Mouse (Mus musculus) forebrain, embryonic 11.5 days (tissue): Measurements from ENCODE around the gene Tanc1. TPM values are rescaled to one million over a fixed set of nuclear protein-coding genes. Genes with fewer than 3 reads are reported as not detected.

Source experiments
- ATAC-seq: fragments of 200-750 bp; cut with Nextera tagmentation; replicated peaks from 2 replicates; pipeline ENCODE4 v1.8.0; 2017; ENCODE audit warnings: moderate TSS enrichment; ENCODE audit not compliant: low FRiP score
- DNase-seq: peaks from one replicate; pipeline ENCODE4 v3.0.0-alpha.2; 2017; ENCODE audit warnings: low spot score
- H3K27ac ChIP-seq: fragments of 300-500 bp; sonication (generic); 2 replicates; pipeline ENCODE4 v1.5.1; 2014; ENCODE audit warnings: low read depth, low read length
- H3K27me3 ChIP-seq: fragments of 300-500 bp; sonication (generic); 2 replicates; pipeline ENCODE4 v1.6.1; 2014; ENCODE audit warnings: mild to moderate bottlenecking, low read length, mixed read lengths; ENCODE audit not compliant: control insufficient read depth, insufficient read depth
- H3K36me3 ChIP-seq: fragments of 300-500 bp; sonication (generic); 2 replicates; pipeline ENCODE4 v1.6.1; 2014; ENCODE audit warnings: mild to moderate bottlenecking, low read length, moderate library complexity, mixed read lengths; ENCODE audit not compliant: control insufficient read depth, insufficient read depth
- H3K4me1 ChIP-seq: fragments of 300-500 bp; sonication (generic); replicated peaks from 2 replicates; pipeline ENCODE4 v1.6.1; 2014; ENCODE audit warnings: low read length, mixed read lengths; ENCODE audit not compliant: control insufficient read depth, insufficient read depth
- H3K4me2 ChIP-seq: fragments of 300-500 bp; sonication (generic); 2 replicates; pipeline ENCODE4 v1.6.1; 2014; ENCODE audit warnings: low read depth, mild to moderate bottlenecking, low read length, moderate library complexity, mixed read lengths; ENCODE audit not compliant: severe bottlenecking
- H3K4me3 ChIP-seq: fragments of 300-500 bp; sonication (generic); 2 replicates; pipeline ENCODE4 v1.5.1; 2014; ENCODE audit warnings: low read depth, low read length
- H3K9ac ChIP-seq: fragments of 300-500 bp; sonication (generic); 2 replicates; pipeline ENCODE4 v1.6.1; 2014; ENCODE audit warnings: low read length
- H3K9me3 ChIP-seq: fragments of 300-500 bp; sonication (generic); 2 replicates; pipeline ENCODE4 v1.6.1; 2016; ENCODE audit warnings: low read length, mixed read lengths; ENCODE audit not compliant: control insufficient read depth
- WGBS: fragments of 180-500 bp; shearing (Covaris S2); extraction: QIAGEN DNeasy Blood & Tissue Kit; methylation state at CpG from one replicate; pipeline ENCODE4 v1.1.7; 2014; 5-methylcytosine and 5-hydroxymethylcytosine counted together
- polyA plus RNA-seq: library from polyadenylated mRNA; unstranded; fragments of >200 nt; fragmentation: Nextera tagmentation; extraction: Ambion mirVana; gene quantifications from 2 replicates; pipeline ENCODE4 v1.2.1, GENCODE M21; 2014

Gene Tanc1
- polyA plus RNA-seq, 1 experiment from 2014 or later, result 22.7 TPM

GRCm38 (mm10) chr2:59664803-59665567, 53.1 kb downstream of the Tanc1 start:
- Histone ChIP-seq H3K27ac (no peak overlapping the region), H3K9ac (no peak overlapping the region), H3K4me2 (no peak overlapping the region), H3K27me3 (no peaks in the 10 kb centered on the region), H3K4me1 (peaks cover 6% of the 10 kb centered on the region; the same call in 1 of the 2 replicates), H3K4me3 (no peak overlapping the region), H3K36me3 (no peaks in the 10 kb centered on the region), H3K9me3 (no peaks in the 10 kb centered on the region)
- ATAC-seq (no peak), DNase-seq (no peak)
- 87% methylated on average over 16 of the region's 16 CpGs for WGBS

- 0 out of 2 replicates have a peak, but pooled peaks cover under 1% of the 10 kb centered on the region for H3K4me1 ChIP-seq
- no peaks in the 10 kb centered on the region for H3K36me3 ChIP-seq
- no peaks in the 10 kb centered on the region for H3K9me3 ChIP-seq
- no peak overlapping the region for H3K9ac ChIP-seq
- no peaks in the 10 kb centered on the region for H3K27me3 ChIP-seq
- 88% methylated on average over 5 of the region's 5 CpGs for WGBS
- DNase-seq, result no peak
- ATAC-seq, result no peak
- H3K27ac ChIP-seq, result no peak overlapping the region
- H3K4me2 ChIP-seq, result no peak overlapping the region
- H3K4me3 ChIP-seq, result no peak overlapping the region
Observed at GRCm38 (mm10) chr2:59666533-59666932, 54.7 kb downstream of the Tanc1 start.

- H3K27me3 ChIP-seq, result no peaks in the 10 kb centered on the region
- H3K27ac ChIP-seq, result no peak overlapping the region
- no peaks in the 10 kb centered on the region for H3K9me3 ChIP-seq
- DNase-seq (no peak), ATAC-seq (0 out of 2 replicates have a peak, but pooled peaks have one; percentile 16)
- peaks cover 4% of the 10 kb centered on the region; the same call in 1 of the 2 replicates for H3K4me1 ChIP-seq
- H3K36me3 ChIP-seq, result no peaks in the 10 kb centered on the region
- no peak overlapping the region for H3K4me3 ChIP-seq
- H3K9ac ChIP-seq, result no peak overlapping the region
- no peak overlapping the region for H3K4me2 ChIP-seq
- WGBS, result 67% methylated on average over 15 of the region's 15 CpGs
Observed at GRCm38 (mm10) chr2:59670087-59671060, 58.5 kb downstream of the Tanc1 start.

- H3K36me3 ChIP-seq, result no peaks in the 10 kb centered on the region
- no peak overlapping the region for H3K27ac ChIP-seq
- no peak overlapping the region for H3K4me3 ChIP-seq
- no peak for ATAC-seq
- no peak overlapping the region for H3K9ac ChIP-seq
- no peak overlapping the region for H3K4me2 ChIP-seq
- no peaks in the 10 kb centered on the region for H3K9me3 ChIP-seq
- WGBS, result 57% methylated on average over 8 of the region's 8 CpGs
- DNase-seq, result no peak
- H3K4me1 ChIP-seq, result peaks cover 4% of the 10 kb centered on the region; the same call in 1 of the 2 replicates
- no peaks in the 10 kb centered on the region for H3K27me3 ChIP-seq
Observed at GRCm38 (mm10) chr2:59671671-59672070, 59.8 kb downstream of the Tanc1 start.

- no peak overlapping the region for H3K27ac ChIP-seq
- no peaks in the 10 kb centered on the region for H3K9me3 ChIP-seq
- no peaks in the 10 kb centered on the region for H3K36me3 ChIP-seq
- no peak overlapping the region for H3K4me2 ChIP-seq
- DNase-seq, result no peak
- no peak for ATAC-seq
- H3K9ac ChIP-seq, result no peak overlapping the region
- no peaks in the 10 kb centered on the region for H3K27me3 ChIP-seq
- 31% methylated on average over 4 of the region's 4 CpGs for WGBS
- peaks cover 4% of the 10 kb centered on the region; the same call in 1 of the 2 replicates for H3K4me1 ChIP-seq
- no peak overlapping the region for H3K4me3 ChIP-seq
Observed at GRCm38 (mm10) chr2:59672086-59672485, 60.2 kb downstream of the Tanc1 start.

- DNase-seq, result no peak
- Histone ChIP-seq H3K4me1 (peaks cover 4% of the 10 kb centered on the region; the same call in 1 of the 2 replicates), H3K27ac (no peak overlapping the region)
Observed at GRCm38 (mm10) chr2:59672686-59673085, 60.8 kb downstream of the Tanc1 start.

GRCm38 (mm10) chr2:59673351-59673750, 61.5 kb downstream of the Tanc1 start:
- Histone ChIP-seq H3K36me3 (no peaks in the 10 kb centered on the region), H3K27ac (no peak overlapping the region), H3K4me3 (no peak overlapping the region), H3K27me3 (no peaks in the 10 kb centered on the region), H3K4me1 (peaks cover 4% of the 10 kb centered on the region; the same call in 1 of the 2 replicates), H3K9me3 (no peaks in the 10 kb centered on the region), H3K4me2 (no peak overlapping the region), H3K9ac (no peak overlapping the region)
- DNase-seq (no peak), ATAC-seq (no peak)
- WGBS, result 82% methylated on average over 6 of the region's 6 CpGs

More at GRCm38 (mm10) chr2:59672686-59673085, 60.8 kb downstream of the Tanc1 start:
- WGBS, result 61% methylated on average over 8 of the region's 8 CpGs
- ATAC-seq, result no peak
- no peak overlapping the region for H3K9ac ChIP-seq
- H3K27me3 ChIP-seq, result no peaks in the 10 kb centered on the region
- H3K9me3 ChIP-seq, result no peaks in the 10 kb centered on the region
- no peaks in the 10 kb centered on the region for H3K36me3 ChIP-seq
- no peak overlapping the region for H3K4me3 ChIP-seq
- H3K4me2 ChIP-seq, result no peak overlapping the region

GRCm38 (mm10) chr2:59673877-59674276, 62.0 kb downstream of the Tanc1 start:
- Histone ChIP-seq H3K9me3 (no peaks in the 10 kb centered on the region), H3K4me3 (no peak overlapping the region), H3K27ac (no peak overlapping the region), H3K27me3 (no peaks in the 10 kb centered on the region), H3K4me2 (no peak overlapping the region), H3K4me1 (peaks cover 4% of the 10 kb centered on the region; the same call in 1 of the 2 replicates), H3K36me3 (no peaks in the 10 kb centered on the region), H3K9ac (no peak overlapping the region)
- 68% methylated on average over 1 of the region's 1 CpGs for WGBS
- no peak for DNase-seq
- no peak for ATAC-seq
